Mouse (Mus musculus): ENCODE measurements around the gene Tent5b. TPM values are rescaled to one million over a fixed set of nuclear protein-coding genes. Genes with fewer than 3 reads are reported as not detected.

The Tent5b gene
- polyA plus RNA-seq, 1 experiment from 2014 or later: not detected

GRCm38 (mm10) chr4:133485691-133486425, 5.9 kb downstream of the Tent5b start:
- 86% methylated on average over 28 of the region's 28 CpGs for WGBS (ENCODE audit: missing documents)
- H3K36me3 ChIP-seq (ENCODE audit: inconsistent target): no peaks in the 10 kb centered on the region
- no peaks in the 10 kb centered on the region for H3K79me2 ChIP-seq (ENCODE audit: inconsistent target)
- H3K27ac ChIP-seq: no peak overlapping the region
- no peak overlapping the region for H3K4me3 ChIP-seq (ENCODE audit: inconsistent target)

- Histone ChIP-seq H3K27ac (no peak overlapping the region), H3K79me2 (ENCODE audit: inconsistent target) (no peaks in the 10 kb centered on the region), H3K4me3 (ENCODE audit: inconsistent target) (no peak overlapping the region), H3K36me3 (ENCODE audit: inconsistent target) (no peaks in the 10 kb centered on the region)
- 91% methylated on average over 15 of the region's 26 CpGs for WGBS (ENCODE audit: missing documents)
Observed at GRCm38 (mm10) chr4:133486673-133487357, 6.9 kb downstream of the Tent5b start.

GRCm38 (mm10) chr4:133488619-133489392, 8.9 kb downstream of the Tent5b start:
- no peak overlapping the region for H3K4me3 ChIP-seq (ENCODE audit: inconsistent target)
- 96% methylated on average over 20 of the region's 20 CpGs for WGBS (ENCODE audit: missing documents)
- H3K27ac ChIP-seq: no peak overlapping the region
- no peaks in the 10 kb centered on the region for H3K79me2 ChIP-seq (ENCODE audit: inconsistent target)
- no peaks in the 10 kb centered on the region for H3K36me3 ChIP-seq (ENCODE audit: inconsistent target)

GRCm38 (mm10) chr4:133489489-133490245, 9.7 kb downstream of the Tent5b start:
- H3K4me3 ChIP-seq (ENCODE audit: inconsistent target): no peak overlapping the region
- H3K79me2 ChIP-seq (ENCODE audit: inconsistent target): no peaks in the 10 kb centered on the region
- H3K36me3 ChIP-seq (ENCODE audit: inconsistent target): no peaks in the 10 kb centered on the region
- 82% methylated on average over 4 of the region's 4 CpGs for WGBS (ENCODE audit: missing documents)
- H3K27ac ChIP-seq: no peak overlapping the region

- no peak overlapping the region for H3K27ac ChIP-seq
- no peaks in the 10 kb centered on the region for H3K36me3 ChIP-seq (ENCODE audit: inconsistent target)
- H3K79me2 ChIP-seq (ENCODE audit: inconsistent target): no peaks in the 10 kb centered on the region
- H3K4me3 ChIP-seq (ENCODE audit: inconsistent target): no peak overlapping the region
- WGBS (ENCODE audit: missing documents): 63% methylated on average over 10 of the region's 10 CpGs
Observed at GRCm38 (mm10) chr4:133491800-133492199, 11.9 kb downstream of the Tent5b start.

- Histone ChIP-seq H3K36me3 (ENCODE audit: inconsistent target) (no peaks in the 10 kb centered on the region), H3K4me3 (ENCODE audit: inconsistent target) (peak overlapping the region; percentile 20), H3K27ac (no peak overlapping the region), H3K79me2 (ENCODE audit: inconsistent target) (no peaks in the 10 kb centered on the region)
- 19% methylated on average over 9 of the region's 12 CpGs for WGBS (ENCODE audit: missing documents)
Observed at GRCm38 (mm10) chr4:133493895-133494294, 14.0 kb downstream of the Tent5b start.

GRCm38 (mm10) chr4:133494432-133494831, 14.5 kb downstream of the Tent5b start:
- Histone ChIP-seq H3K79me2 (ENCODE audit: inconsistent target) (no peaks in the 10 kb centered on the region), H3K27ac (no peak overlapping the region), H3K36me3 (ENCODE audit: inconsistent target) (no peaks in the 10 kb centered on the region), H3K4me3 (ENCODE audit: inconsistent target) (peak overlapping the region; percentile 20)
- WGBS (ENCODE audit: missing documents): 2% methylated on average over 12 of the region's 12 CpGs

- 72% methylated on average over 4 of the region's 4 CpGs for WGBS (ENCODE audit: missing documents)
- Histone ChIP-seq H3K79me2 (ENCODE audit: inconsistent target) (no peaks in the 10 kb centered on the region), H3K36me3 (ENCODE audit: inconsistent target) (no peaks in the 10 kb centered on the region), H3K27ac (no peak overlapping the region), H3K4me3 (ENCODE audit: inconsistent target) (no peak overlapping the region)
Observed at GRCm38 (mm10) chr4:133494867-133495266, 14.9 kb downstream of the Tent5b start.

GRCm38 (mm10) chr4:133495711-133496110, 15.8 kb downstream of the Tent5b start:
- H3K79me2 ChIP-seq (ENCODE audit: inconsistent target): no peaks in the 10 kb centered on the region
- H3K27ac ChIP-seq: no peak overlapping the region
- H3K36me3 ChIP-seq (ENCODE audit: inconsistent target): no peaks in the 10 kb centered on the region
- 30% methylated on average over 7 of the region's 7 CpGs for WGBS (ENCODE audit: missing documents)
- no peak overlapping the region for H3K4me3 ChIP-seq (ENCODE audit: inconsistent target)

GRCm38 (mm10) chr4:133496738-133497445, 17.0 kb downstream of the Tent5b start:
- WGBS (ENCODE audit: missing documents): 38% methylated on average over 6 of the region's 6 CpGs
- Histone ChIP-seq H3K4me3 (ENCODE audit: inconsistent target) (no peak overlapping the region), H3K36me3 (ENCODE audit: inconsistent target) (no peaks in the 10 kb centered on the region), H3K27ac (no peak overlapping the region), H3K79me2 (ENCODE audit: inconsistent target) (no peaks in the 10 kb centered on the region)

GRCm38 (mm10) chr4:133497461-133498159, 17.7 kb downstream of the Tent5b start:
- H3K36me3 ChIP-seq (ENCODE audit: inconsistent target): no peaks in the 10 kb centered on the region
- H3K27ac ChIP-seq: no peak overlapping the region
- no peaks in the 10 kb centered on the region for H3K79me2 ChIP-seq (ENCODE audit: inconsistent target)
- H3K4me3 ChIP-seq (ENCODE audit: inconsistent target): no peak overlapping the region
- 4% methylated on average over 43 of the region's 70 CpGs for WGBS (ENCODE audit: missing documents)

GRCm38 (mm10) chr4:133498160-133498724, 18.3 kb downstream of the Tent5b start, which contains the start of gene Trnp1:
Trnp1 (minus strand) TSS chr4:133498550.
- H3K4me3 ChIP-seq (ENCODE audit: inconsistent target): no peak within 1 kb of the TSS
- 2% methylated on average over 41 of the region's 53 CpGs for WGBS (ENCODE audit: missing documents)

GRCm38 (mm10) chr4:133501514-133501913, 21.6 kb downstream of the Tent5b start:
- H3K27ac ChIP-seq: no peak overlapping the region
- no peaks in the 10 kb centered on the region for H3K79me2 ChIP-seq (ENCODE audit: inconsistent target)
- H3K36me3 ChIP-seq (ENCODE audit: inconsistent target): no peaks in the 10 kb centered on the region
- WGBS (ENCODE audit: missing documents): 9% methylated on average over 7 of the region's 7 CpGs
- no peak overlapping the region for H3K4me3 ChIP-seq (ENCODE audit: inconsistent target)

More at GRCm38 (mm10) chr4:133498160-133498724, 18.3 kb downstream of the Tent5b start, which contains the start of gene Trnp1:
- Histone ChIP-seq H3K27ac (no peak within 1 kb of the TSS), H3K79me2 (ENCODE audit: inconsistent target) (no peaks in the 10 kb centered on the region), H3K36me3 (ENCODE audit: inconsistent target) (no peaks in the 10 kb centered on the region)

Data from macrophage (primary cell).